Mouse (Mus musculus) Patski (cell line): ENCODE data around the gene Aff4. TPM values are rescaled to one million over a fixed set of nuclear protein-coding genes. Genes with fewer than 3 reads are reported as not detected.
"Not testable (repeated sequence)": the region's sequence is repeated elsewhere in the genome, so short reads cannot be mapped to it uniquely, and the experiment has no call there.

Source experiments
- ATAC-seq: fragments of 100-300 bp; one replicate; pipeline ENCODE4 v1.8.0; 2021
- CTCF ChIA-PET: fragments of 350-600 bp; sonication (Branson Sonifier 250); formaldehyde crosslinking; loops from one replicate; lab custom pipeline; 2022; ENCODE audit warnings: inconsistent platforms; lab: Charles Lee
- POLR2A ChIA-PET: fragments of 350-600 bp; sonication (Branson Sonifier 250); formaldehyde crosslinking; loops from one replicate; lab custom pipeline; 2022; ENCODE audit warnings: antibody characterized with exemption, inconsistent platforms; lab: Charles Lee
- DNase-seq: peaks from one replicate; pipeline ENCODE4 v3.0.0-alpha.2; 2011; ENCODE audit warnings: low read depth, low spot score
- H3K27me3 ChIP-seq: fragments of 371-371 bp; one replicate; pipeline ENCODE4 v1.5.1; 2021
- CTCF ChIP-seq: fragments of 100-300 bp; IDR thresholded peaks from one replicate; pipeline ENCODE4 v1.5.1; 2021
- in situ Hi-C: fragments of 300-500 bp; cut with MboI; formaldehyde crosslinking; loops from 3 replicates; pipeline ENCODE4 v1.11.1; 2018; ENCODE audit warnings: low pct_unique_long_range_greater_than_20kb, mixed read lengths
- polyA plus RNA-seq: library from polyadenylated mRNA; unstranded; gene quantifications from one replicate; pipeline ENCODE4 v1.2.3, GENCODE M21; 2021

Gene Aff4
- polyA plus RNA-seq, 1 experiment from 2014 or later: 73.6 TPM

- TF ChIP-seq CTCF: no peak
- POLR2A ChIA-PET: no interaction called here
- in situ Hi-C loops: no loop called here
Measured at GRCm38 (mm10) chr11:53336924-53337323, 13.7 kb upstream of the Aff4 start.

DNA sequence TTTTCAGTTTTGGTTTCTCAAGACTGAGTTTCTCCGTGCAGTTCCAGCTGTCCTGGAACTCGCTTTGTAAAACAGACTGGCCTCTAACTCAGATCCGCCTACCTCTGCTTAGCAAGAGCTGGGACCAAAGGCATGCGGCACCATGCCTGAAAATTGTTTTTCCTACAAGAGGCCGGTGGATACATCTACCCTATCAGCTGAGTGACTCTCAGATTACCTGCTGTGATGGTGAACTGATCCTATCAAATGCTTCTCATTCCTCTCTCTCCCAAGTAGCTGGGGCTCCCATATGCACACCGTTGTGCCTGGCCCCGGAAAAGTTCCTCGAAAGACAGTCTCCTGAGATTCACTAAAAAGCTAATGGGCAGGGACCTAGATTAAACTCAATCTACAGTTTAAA is 12.9 kb upstream of the Aff4 start:
- ChIA-PET CTCF (no interaction called here), POLR2A (no interaction called here)
- H3K27me3 ChIP-seq: no peaks in the 10 kb centered on the region
- DNase-seq (no peak), ATAC-seq (no peak)
- no peak for TF ChIP-seq CTCF
- in situ Hi-C loops: no loop called here

More at GRCm38 (mm10) chr11:53336924-53337323, 13.7 kb upstream of the Aff4 start:
- no peak for DNase-seq
- no peaks in the 10 kb centered on the region for H3K27me3 ChIP-seq
- CTCF ChIA-PET: interaction anchor here (1.2 kb wide), 1 partner anchor 11 kb away, joined by 4 read pairs; no protein-coding TSS in a partner anchor
- ATAC-seq: no peak

DNA sequence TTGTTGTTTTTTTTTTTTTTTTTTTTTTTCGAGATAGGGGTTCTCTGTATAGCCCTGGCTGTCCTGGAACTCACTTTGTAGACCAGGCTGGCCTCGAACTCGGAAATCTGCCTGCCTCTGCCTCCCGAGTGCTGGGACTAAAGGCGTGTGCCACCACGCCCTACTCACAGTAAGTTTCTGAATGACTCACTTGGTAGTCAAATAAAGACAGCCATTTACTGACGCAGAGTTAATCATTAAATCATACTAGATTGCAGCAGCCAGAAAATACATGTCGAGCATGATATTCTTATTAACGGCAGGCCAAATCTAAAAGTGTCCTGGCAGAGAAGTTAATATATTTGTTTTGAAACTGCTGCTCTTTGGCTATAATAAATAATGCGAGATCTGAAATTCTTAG is 9.6 kb upstream of the Aff4 start:
- CTCF ChIA-PET, POLR2A ChIA-PET, ATAC-seq, DNase-seq, H3K27me3 ChIP-seq, in situ Hi-C loops: not testable (repeated sequence)

DNA sequence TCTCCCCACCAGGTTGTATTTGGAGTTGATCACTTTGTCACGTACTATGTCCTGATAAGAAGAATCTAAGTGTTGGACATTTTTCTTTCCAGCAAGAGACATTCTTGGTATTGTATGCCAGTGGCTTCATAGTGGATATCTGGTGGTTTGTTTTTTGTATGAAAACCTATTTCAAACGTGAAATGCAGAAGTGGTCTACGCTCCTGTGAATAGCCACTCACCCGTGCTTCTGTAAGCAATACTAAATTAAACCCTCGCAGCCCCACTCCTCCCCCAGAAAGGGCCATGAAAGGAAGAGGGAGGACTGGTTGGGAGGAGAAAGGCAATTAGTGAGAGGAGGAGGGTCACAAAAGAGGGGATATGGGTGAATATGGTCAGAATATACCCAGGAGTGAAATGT is 7.9 kb upstream of the Aff4 start:
- ATAC-seq (no peak), DNase-seq (no peak)
- H3K27me3 ChIP-seq: no peaks in the 10 kb centered on the region
- in situ Hi-C loops: no loop called here
- ChIA-PET POLR2A (no interaction called here), CTCF (no interaction called here)
- no peak for TF ChIP-seq CTCF

DNA sequence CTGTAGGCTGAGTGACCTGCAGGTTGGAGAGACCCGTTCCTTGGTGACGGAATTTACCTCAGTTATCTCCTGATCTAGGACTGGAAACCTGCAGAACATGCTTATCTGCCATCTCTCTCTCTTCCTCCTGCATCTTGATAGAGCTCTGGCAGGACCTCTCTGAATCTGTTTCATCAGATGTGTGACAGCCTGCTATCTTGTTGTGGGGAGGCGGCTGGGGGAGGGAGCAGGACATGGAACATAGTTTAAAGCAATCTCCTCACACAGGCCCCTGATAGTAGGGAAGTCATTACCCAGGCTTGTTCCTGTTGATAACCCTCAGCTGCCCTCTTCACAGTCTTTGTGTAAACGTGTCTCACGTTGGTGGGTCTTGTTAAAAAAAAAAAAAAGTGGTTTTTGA is 5.3 kb upstream of the Aff4 start:
- CTCF ChIA-PET: no interaction called here
- POLR2A ChIA-PET: interaction anchor here (0.6 kb wide), 1 partner anchor 14 kb away, joined by 3 read pairs; no protein-coding TSS in a partner anchor
- no peak for ATAC-seq
- TF ChIP-seq CTCF: no peak
- DNase-seq: no peak
- in situ Hi-C loops: no loop called here
- no peaks in the 10 kb centered on the region for H3K27me3 ChIP-seq

DNA sequence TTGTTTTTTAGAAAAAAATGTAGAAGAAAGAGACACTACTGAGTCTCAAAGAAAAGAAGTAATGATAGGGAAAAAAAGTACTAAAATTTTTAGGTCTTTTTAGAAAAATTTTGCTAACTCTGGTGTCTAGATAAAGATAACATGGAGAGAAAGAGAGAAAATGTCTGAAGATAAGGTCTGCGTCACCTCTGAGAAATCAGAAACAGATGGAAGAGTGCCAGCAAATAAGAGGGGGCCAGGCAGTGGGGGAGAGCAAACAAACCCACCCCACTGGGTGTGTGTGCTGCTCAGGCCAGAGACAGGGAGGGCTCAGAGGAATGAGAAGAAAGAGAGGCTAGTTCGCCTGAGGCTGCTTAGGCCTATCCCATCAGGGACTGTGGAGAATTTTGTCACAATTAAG is 4.9 kb upstream of the Aff4 start:
- POLR2A ChIA-PET: no interaction called here
- ATAC-seq (no peak), DNase-seq (no peak)
- CTCF ChIA-PET: no interaction called here
- in situ Hi-C loops: no loop called here
- no peak for TF ChIP-seq CTCF
- H3K27me3 ChIP-seq: no peaks in the 10 kb centered on the region

DNA sequence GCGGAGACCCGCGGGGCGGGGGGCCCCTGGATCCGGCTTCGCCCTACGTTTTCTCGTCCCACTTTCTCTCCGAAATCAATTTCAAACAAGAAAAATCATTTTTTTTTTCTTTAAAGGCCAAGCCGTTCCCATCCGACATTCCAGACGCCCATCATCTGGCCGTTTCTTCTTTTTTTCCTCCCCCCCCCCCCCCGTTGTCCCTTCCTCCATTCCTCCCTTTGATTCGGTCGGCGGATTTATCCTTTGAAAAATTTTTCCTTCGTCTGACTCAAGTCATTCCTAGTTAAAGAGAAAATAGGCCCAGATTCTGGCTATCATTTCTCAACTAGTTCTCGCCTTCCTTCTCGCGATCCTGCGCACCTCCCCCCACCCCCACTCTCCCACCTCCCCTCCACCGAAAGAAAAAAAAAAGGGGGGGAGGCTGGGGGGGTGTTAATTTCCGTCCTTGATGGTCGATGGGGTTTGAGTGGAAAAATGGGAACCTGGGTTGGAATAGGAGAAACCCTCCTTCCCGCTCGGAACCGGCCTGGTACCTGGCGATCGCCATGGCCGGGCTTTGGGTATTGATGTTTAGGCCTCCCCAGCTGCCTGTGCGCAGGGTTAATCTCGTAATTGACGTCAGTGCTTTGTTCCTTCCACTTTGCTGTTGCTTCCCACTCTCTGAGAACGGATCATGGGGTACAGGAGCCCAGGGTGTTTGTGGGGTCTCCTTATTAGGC is 750 bp downstream of the Aff4 start:
- in situ Hi-C loops: loop anchor here (5.0 kb wide), 1 partner anchor 49 kb away; the partner anchor contains the start of gene Hspa4
- CTCF ChIA-PET: no interaction called here
- POLR2A ChIA-PET: interaction anchor here (0.7 kb wide), 1 partner anchor 133 kb away, joined by 3 read pairs; no protein-coding TSS in a partner anchor
- peak; percentile 24 for ATAC-seq
- no peaks in the 10 kb centered on the region for H3K27me3 ChIP-seq
- no peak for TF ChIP-seq CTCF
- no peak for DNase-seq

DNA sequence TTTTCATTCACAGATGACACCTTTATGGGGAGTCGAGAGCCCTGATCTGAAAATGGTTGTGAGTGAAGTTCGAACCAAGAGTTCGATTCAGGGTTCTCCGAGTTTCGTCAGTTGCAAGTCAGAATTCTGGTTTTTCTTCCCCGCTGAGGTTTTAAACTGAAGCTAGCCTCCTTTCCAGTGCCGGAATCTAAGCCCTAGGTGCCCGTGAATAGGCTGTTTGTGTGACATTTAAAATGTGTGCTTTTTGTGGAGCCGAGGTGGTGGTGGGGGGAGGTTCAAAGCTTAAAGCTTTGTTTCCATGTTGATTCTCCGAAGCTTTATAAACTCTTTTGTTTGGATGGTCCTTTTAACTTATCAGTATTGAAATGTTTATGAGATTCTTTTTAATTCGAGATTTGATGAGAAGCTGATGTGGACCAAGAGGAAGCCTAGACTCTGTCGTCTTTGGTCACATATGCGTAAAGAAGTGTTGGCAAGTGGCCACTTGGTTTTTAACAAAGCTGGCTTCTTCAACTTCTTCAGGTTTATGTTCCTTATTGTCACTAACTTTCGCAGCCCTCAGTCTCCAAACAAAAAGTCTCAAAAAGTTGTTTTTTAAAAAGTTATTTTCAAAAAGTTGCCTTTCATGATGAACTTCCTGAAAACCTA is 1.4 kb downstream of the Aff4 start:
- ChIA-PET POLR2A (interaction anchor here (0.7 to 1.1 kb wide), 2 partner anchors 44 to 132 kb away, joined by 3 read pairs; no protein-coding TSS in a partner anchor), CTCF (no interaction called here)
- ATAC-seq (no peak), DNase-seq (no peak)
- TF ChIP-seq CTCF: no peak
- in situ Hi-C loops: loop anchor here (5.0 kb wide), 1 partner anchor 50 kb away; the partner anchor contains the start of gene Hspa4
- H3K27me3 ChIP-seq: no peaks in the 10 kb centered on the region

GRCm38 (mm10) chr11:53358504-53359155 is 8.0 kb downstream of the Aff4 start:
- ChIA-PET POLR2A (no interaction called here), CTCF (no interaction called here)
- in situ Hi-C loops: no loop called here
- DNase-seq (no peak), ATAC-seq (no peak)
- TF ChIP-seq CTCF: no peak
- no peaks in the 10 kb centered on the region for H3K27me3 ChIP-seq

DNA sequence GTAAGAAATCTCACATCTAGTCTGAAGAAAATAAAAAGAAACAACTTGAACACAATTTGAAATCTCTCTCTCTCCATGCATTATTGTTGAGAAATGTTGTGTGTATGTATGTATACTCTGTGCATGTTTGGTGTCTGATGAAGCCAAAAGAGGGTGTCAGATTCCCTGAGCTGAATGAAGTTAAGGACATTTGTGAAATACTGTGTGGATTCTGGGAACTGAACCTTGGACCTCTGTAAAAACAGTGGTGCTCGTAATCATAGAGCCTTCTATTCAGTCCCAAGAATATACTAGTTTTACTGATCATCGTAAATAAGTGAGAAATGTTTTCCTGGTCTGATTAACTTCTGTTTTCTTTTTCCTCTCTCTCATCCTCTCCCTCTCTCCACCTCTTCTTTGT is 16.4 kb downstream of the Aff4 start:
- no peak for TF ChIP-seq CTCF
- DNase-seq (no peak), ATAC-seq (no peak)
- no peaks in the 10 kb centered on the region for H3K27me3 ChIP-seq
- ChIA-PET POLR2A (no interaction called here), CTCF (no interaction called here)
- in situ Hi-C loops: no loop called here

DNA sequence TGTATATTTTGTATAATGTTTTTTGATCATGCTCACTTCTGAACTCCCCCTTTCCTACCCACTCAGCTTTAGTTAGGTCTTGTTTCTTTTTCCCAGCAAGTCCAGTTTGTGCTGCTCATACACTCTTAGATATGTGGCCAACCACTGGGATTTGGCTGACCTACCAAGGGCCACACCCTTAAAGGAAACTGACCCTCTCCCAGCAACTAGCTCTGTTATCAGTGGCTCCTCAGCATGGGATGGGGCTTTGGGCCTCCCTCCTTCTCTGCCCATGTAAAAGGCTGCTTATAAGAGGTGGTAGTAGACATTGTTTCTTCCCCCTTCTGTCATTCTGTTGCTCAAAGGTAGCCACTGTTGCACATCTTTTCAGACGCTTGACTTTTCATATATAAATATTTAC is 28.3 kb downstream of the Aff4 start:
- no peaks in the 10 kb centered on the region for H3K27me3 ChIP-seq
- ChIA-PET POLR2A (no interaction called here), CTCF (no interaction called here)
- in situ Hi-C loops: no loop called here
- ATAC-seq: no peak
- no peak for DNase-seq
- TF ChIP-seq CTCF: no peak
